Mouse (Mus musculus) CD4-positive helper T cell, adult 2 months (primary cell): ENCODE results near the gene 9130213A22Rik.

Source experiments
- DNase-seq: peaks from one replicate; pipeline ENCODE4 v3.0.0-alpha.2; 2012; ENCODE audit warnings: low read depth, missing footprints, low spot score

The 9130213A22Rik gene

GRCm38 (mm10) chr11:69122336-69122951 is at the start of gene 9130213A22Rik:
Gene 9130213A22Rik, minus strand, starts transcription at chr11:69122589.
- peak; percentile 78 for DNase-seq

DNA sequence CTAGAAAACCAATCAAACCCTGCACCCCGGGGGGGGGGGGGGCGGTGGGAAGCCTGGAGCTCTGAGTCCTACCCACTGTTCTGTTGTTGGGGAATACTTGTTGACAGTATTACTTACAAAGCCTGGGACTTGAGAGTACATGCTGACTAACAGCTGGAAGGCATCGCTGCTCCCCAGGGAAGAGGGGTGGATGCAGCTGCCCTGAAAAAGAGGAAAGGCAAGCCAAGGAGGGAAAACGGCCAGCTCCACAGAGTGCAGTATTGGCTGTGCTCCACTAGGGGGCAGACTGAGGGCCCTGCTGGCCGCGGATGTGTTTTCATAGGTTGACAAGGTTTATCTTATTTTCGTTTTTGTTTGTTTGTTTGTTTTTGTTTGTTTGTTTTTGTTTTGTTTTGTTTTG is 49.2 kb upstream of the 9130213A22Rik start:
- DNase-seq: peak; percentile 33

DNA sequence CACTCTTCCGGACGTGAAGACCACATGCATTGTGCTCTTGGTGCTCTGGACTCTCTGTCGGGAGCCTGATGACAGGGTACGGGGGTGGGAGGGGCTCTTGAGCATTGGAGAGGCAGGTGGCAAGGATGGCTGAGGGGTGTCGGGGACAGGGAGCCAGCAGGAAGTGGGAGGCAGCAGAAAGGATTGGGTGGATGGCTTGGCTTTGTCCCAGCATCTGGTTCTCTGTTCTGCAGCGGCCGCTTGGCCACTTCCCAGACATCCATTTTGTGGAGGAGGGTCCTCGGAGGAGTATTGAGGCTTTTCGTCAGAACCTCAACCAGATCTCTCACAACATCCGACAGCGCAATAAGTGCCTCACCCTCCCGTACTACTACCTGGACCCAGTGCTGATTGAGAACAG is 46.9 kb upstream of the 9130213A22Rik start:
- DNase-seq: no peak

DNA sequence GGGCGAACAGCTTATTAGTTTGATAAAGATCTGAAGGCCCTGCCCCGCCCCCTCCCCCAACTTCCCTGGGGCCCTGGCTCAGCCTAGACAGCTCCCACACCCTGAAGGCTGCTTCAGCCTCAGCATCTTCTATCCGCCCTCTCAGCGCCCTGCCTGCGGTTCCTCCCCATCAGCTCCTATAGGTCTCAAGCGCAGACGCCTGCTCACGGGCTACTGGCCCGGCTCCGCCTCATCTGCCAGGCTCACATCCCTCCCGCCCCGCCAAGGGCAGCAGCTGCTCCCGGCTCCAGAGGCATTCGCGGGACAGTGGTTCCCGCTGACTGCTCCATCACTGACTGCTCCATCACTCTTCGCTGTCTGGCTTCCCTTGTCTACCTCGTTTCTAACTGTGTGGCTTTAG is 34.4 kb upstream of the 9130213A22Rik start, which contains the start of gene Alox12b:
TSS of gene Alox12b (plus strand) at position 190 of the 400 bp plus-strand sequence.
- DNase-seq: no peak

DNA sequence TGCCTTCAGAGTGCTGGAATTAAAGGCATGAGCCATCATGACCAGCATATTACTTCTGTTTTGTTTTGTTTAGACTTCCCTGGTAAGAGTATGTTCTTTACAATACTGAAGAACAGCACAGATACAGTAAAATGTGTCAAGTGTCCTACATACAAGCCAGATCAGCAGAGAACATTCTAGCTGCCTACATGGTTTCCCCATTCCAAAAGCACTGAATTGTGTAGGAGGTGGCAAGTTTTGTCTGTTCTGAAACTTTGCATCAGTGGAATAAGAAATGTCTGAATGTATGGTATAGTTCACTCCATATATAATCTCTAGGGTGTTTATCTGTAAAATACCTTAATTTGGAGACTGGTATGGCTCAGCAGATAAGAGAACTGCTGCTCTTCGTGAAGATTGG is 33.0 kb upstream of the 9130213A22Rik start:
- DNase-seq: no peak

DNA sequence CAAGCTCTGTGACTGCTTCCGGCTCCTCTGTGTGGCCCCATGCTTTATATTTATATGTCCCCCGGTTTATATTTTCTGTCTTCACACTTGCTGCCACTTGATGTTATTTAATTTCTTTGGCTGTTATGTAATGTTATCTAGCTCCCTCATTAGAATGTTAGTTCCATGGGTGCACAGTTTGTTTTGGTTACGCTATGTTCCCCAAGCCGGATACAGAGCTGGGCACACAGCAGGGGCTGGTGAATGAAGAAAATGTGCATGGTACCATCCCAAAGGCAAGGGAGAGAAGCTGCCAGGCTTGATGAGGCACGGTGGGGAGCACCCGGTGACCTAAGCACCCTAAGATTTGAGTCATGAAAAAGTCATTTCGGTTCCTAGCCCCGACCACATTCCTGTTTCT is 31.4 kb upstream of the 9130213A22Rik start:
- no peak for DNase-seq

- no peak for DNase-seq
Observed at GRCm38 (mm10) chr11:69151004-69151403, 28.6 kb upstream of the 9130213A22Rik start.

GRCm38 (mm10) chr11:69150444-69150843 is 28.1 kb upstream of the 9130213A22Rik start:
- peak; percentile 61 for DNase-seq

- no peak for DNase-seq
Observed at GRCm38 (mm10) chr11:69149728-69150127, 27.3 kb upstream of the 9130213A22Rik start.

- DNase-seq: no peak
Observed at GRCm38 (mm10) chr11:69148451-69148960, 26.1 kb upstream of the 9130213A22Rik start.

GRCm38 (mm10) chr11:69147546-69147945 is 25.2 kb upstream of the 9130213A22Rik start:
- no peak for DNase-seq

DNA sequence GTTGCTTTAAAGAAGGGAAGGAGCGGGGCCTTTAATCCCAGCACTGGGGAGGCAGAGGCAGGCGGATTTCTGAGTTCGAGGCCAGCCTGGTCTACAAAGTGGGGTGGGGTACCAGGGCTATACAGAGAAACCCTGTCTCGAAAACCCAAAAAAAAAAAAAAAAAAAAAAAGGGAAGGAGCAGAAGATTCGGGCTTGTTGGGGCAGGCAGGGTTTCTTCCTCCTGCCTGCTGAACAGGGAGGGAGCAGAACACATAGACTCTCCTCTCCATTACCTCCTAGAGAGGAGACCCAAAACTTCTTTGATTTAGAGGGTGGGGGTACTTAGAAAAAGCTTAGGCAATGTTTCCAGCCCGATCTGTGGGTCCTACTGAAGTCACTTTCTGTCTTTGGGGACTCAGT is 13.0 kb upstream of the 9130213A22Rik start:
- no peak for DNase-seq

- DNase-seq: no peak
Observed at GRCm38 (mm10) chr11:69134622-69134968, 12.2 kb upstream of the 9130213A22Rik start.

- peak; percentile 58 for DNase-seq
Observed at GRCm38 (mm10) chr11:69133923-69134621, 11.7 kb upstream of the 9130213A22Rik start.

DNA sequence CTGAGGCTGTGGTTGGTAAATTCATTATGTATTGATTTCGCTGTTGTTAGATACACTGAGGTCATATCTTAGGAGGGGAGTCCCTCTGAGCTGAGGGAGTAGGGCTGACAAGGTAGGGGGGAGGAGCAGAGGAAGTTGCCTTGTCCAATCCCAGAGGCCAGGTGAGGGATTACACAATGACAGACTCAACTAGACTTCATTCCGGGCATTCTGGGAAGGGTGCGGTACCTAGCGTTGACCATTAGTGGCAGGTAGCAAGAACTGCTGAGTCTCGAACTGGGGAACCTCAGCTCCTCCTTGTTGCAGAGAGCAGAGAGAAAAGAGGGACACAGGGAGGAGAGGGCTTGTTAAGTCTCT is 11.2 kb upstream of the 9130213A22Rik start:
- peak; percentile 36 for DNase-seq

DNA sequence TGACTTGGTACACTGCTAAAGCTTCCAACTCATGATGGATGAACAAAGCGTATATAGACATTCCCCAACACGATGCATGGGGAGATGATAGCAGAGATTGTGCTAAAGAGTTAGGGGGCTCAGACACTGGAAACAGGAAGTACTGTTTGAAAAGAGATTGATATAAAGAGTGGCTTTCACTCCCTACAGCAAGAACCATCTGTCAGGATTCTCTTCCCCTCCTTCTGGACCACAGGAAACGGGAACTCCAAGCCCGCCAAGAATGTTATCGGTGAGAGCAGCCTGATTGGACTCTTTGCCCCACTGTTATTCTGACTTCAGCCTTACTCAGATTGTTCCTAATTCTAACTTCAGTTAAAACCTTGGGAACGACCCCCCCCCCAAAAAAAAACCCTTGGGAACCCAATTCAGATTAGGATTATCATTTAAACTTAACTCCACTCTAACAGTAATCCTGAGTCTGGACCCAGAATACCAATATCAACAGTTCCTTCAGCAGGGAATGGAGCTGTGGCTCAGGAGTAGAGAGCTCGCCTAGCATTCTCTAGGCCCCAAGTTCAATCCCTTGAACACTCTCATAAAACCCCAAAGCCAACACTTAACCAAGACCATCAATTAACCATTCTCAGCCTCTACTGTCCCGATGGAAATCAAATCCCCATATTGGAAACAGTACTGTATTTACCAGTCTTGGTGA is 6.2 kb upstream of the 9130213A22Rik start:
- no peak for DNase-seq

DNA sequence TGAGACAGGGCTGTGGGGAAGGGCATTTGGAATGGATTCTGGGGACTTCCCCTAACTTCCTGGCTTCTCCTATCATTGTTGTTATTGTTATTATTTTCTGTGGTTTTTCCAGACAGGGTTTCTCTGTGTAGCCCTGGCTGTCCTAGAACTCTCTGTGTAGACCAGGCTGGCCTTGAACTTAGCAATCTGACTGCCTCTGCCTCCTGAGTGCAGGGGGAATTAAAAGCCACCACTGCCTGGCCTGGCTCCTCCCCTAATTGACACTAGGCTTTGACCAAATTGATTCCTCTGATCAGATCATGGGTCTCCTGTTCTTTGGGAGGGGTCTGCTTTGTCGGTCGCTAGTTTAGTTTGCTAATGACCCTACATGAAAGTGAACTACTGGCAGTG is 4.3 kb upstream of the 9130213A22Rik start:
- DNase-seq: no peak

GRCm38 (mm10) chr11:69125919-69126705 is 3.7 kb upstream of the 9130213A22Rik start:
- DNase-seq: peak; percentile 45

- no peak for DNase-seq
Observed at GRCm38 (mm10) chr11:69125852-69125918, 3.3 kb upstream of the 9130213A22Rik start, which contains the start of gene Aloxe3. Gene Aloxe3, plus strand, starts transcription at chr11:69125896.

DNA sequence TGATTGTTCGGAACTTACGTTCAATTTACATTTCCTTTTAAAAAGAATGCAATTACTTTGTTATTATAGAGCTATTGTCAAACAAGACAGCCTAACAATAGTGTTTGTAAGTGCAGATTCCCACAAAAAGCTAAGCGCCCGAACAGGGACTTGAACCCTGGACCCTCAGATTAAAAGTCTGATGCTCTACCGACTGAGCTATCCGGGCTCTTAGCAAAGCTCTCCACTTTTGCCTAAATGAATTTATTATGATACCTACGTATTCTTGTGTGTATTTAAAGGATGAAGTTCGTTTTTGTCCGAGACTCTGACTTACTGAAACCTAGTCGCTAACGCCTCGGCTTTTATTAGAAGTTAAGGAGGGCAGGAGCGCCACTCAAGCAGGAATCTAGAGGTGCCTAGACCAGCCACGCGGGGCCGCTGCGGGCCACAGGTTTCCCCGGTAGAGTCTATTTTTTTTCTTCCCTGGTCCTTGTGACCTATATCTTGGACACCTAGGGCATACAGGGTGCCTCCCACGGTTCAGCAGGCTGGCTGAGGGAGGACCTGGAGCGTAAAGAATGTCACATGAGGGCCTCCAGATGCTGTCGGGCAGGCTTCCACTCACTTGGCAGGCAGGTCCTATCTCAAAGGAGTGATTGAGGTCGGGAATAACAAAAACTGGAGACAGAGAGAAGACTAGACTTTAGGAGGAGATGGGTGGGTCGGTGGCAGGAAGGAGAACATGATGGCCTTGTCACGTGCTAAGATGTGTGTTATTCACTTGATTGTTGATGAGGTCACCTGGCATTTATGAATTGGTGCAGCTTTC is 2.9 kb upstream of the 9130213A22Rik start:
- peak; percentile 91 for DNase-seq

DNA sequence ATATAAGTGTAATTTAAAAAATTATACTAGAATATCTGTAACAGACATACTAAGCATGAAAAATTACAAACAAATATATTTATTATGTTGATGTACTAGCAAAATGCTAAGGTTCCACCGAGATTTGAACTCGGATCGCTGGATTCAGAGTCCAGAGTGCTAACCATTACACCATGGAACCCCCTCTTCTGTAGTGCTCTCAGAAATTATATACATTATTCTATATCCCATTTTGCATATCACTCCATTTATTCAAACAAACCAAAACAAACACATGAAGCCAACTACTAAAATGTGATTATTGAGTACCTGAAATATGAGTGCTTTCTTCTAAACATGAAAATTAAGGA is 2.1 kb upstream of the 9130213A22Rik start:
- peak; percentile 88 for DNase-seq
